Mouse (Mus musculus) kidney, postnatal 0 days (tissue): Measurements from ENCODE around the gene Rpap1. TPM values are rescaled to one million over a fixed set of nuclear protein-coding genes. Genes with fewer than 3 reads are reported as not detected.
A peak's percentile ranks its signal among the peaks of the same experiment; 100 is the strongest.

Experiments used
- ATAC-seq: fragments of 200-750 bp; cut with Nextera tagmentation; replicated peaks from 2 replicates; pipeline ENCODE4 v1.8.0; 2017; ENCODE audit warnings: low read depth, moderate number of reproducible peaks, moderate TSS enrichment, moderate library complexity; ENCODE audit not compliant: low FRiP score
- DNase-seq: peaks from one replicate; pipeline ENCODE4 v3.0.0-alpha.2; 2016; ENCODE audit warnings: low spot score
- H3K27ac ChIP-seq: fragments of 300-500 bp; sonication (generic); 2 replicates; pipeline ENCODE4 v1.5.1; 2014; ENCODE audit warnings: mild to moderate bottlenecking
- H3K27me3 ChIP-seq: fragments of 300-500 bp; sonication (generic); 2 replicates; pipeline ENCODE4 v1.6.1; 2014; ENCODE audit warnings: low read length, mixed read lengths; ENCODE audit not compliant: insufficient read depth
- H3K36me3 ChIP-seq: fragments of 300-500 bp; sonication (generic); 2 replicates; pipeline ENCODE4 v1.6.1; 2014; ENCODE audit warnings: low read length, mixed read lengths; ENCODE audit not compliant: insufficient read depth
- H3K4me1 ChIP-seq: fragments of 300-500 bp; sonication (generic); replicated peaks from 2 replicates; pipeline ENCODE4 v1.6.1; 2014; ENCODE audit warnings: antibody characterized with exemption, low read length, mixed read lengths; ENCODE audit not compliant: insufficient read depth
- H3K4me2 ChIP-seq: fragments of 300-500 bp; sonication (generic); 2 replicates; pipeline ENCODE4 v1.6.1; 2014; ENCODE audit warnings: mild to moderate bottlenecking, low read length, moderate library complexity, mixed read lengths
- H3K4me3 ChIP-seq: fragments of 300-500 bp; sonication (generic); replicated peaks from 2 replicates; pipeline ENCODE4 v1.5.1; 2014; ENCODE audit warnings: low read depth, low read length
- H3K9ac ChIP-seq: fragments of 300-500 bp; sonication (generic); 2 replicates; pipeline ENCODE4 v1.6.1; 2014; ENCODE audit warnings: low read depth, low read length
- H3K9me3 ChIP-seq: fragments of 300-500 bp; sonication (generic); replicated peaks from 2 replicates; pipeline ENCODE4 v1.6.1; 2016; ENCODE audit warnings: low read length, inconsistent platforms, mixed read lengths
- CTCF ChIP-seq: IDR thresholded peaks from 2 replicates; pipeline ENCODE4 v1.5.1; 2016; ENCODE audit warnings: antibody characterized with exemption, low read depth, mild to moderate bottlenecking, moderate library complexity
- WGBS: fragments of 180-500 bp; shearing (Covaris S2); extraction: QIAGEN DNeasy Blood & Tissue Kit; methylation state at CpG from one replicate; pipeline ENCODE4 v1.1.7; 2014; 5-methylcytosine and 5-hydroxymethylcytosine counted together
- polyA plus RNA-seq: library from polyadenylated mRNA; unstranded; fragments of >200 nt; fragmentation: Nextera tagmentation; extraction: Ambion mirVana; gene quantifications from 2 replicates; pipeline ENCODE4 v1.2.1, GENCODE M21; 2015

The Rpap1 gene
- polyA plus RNA-seq, 1 experiment from 2014 or later: 15.7 TPM

- H3K9me3 ChIP-seq: no peaks in the 10 kb centered on the region
- no peak overlapping the region for H3K9ac ChIP-seq
- no peak overlapping the region for H3K4me2 ChIP-seq
- 67% methylated on average over 8 of the region's 8 CpGs for WGBS
- DNase-seq: no peak
- no peaks in the 10 kb centered on the region for H3K27me3 ChIP-seq
- ATAC-seq: no peak
- H3K27ac ChIP-seq: no peak overlapping the region
- H3K4me1 ChIP-seq: no peaks in the 10 kb centered on the region
- no peak overlapping the region for H3K4me3 ChIP-seq
- H3K36me3 ChIP-seq: 0 out of 2 replicates have a peak, but pooled peaks cover 4% of the 10 kb centered on the region
- TF ChIP-seq CTCF: no peak
Observed at GRCm38 (mm10) chr2:119805536-119805935, 18.2 kb upstream of the Rpap1 start.

GRCm38 (mm10) chr2:119804776-119805175 is 17.4 kb upstream of the Rpap1 start:
- no peak for TF ChIP-seq CTCF
- no peak overlapping the region for H3K9ac ChIP-seq
- 51% methylated on average over 9 of the region's 9 CpGs for WGBS
- no peak overlapping the region for H3K27ac ChIP-seq
- H3K9me3 ChIP-seq: no peaks in the 10 kb centered on the region
- H3K36me3 ChIP-seq: 0 out of 2 replicates have a peak, but pooled peaks cover 4% of the 10 kb centered on the region
- no peak overlapping the region for H3K4me3 ChIP-seq
- no peaks in the 10 kb centered on the region for H3K4me1 ChIP-seq
- DNase-seq (no peak), ATAC-seq (no peak)
- H3K4me2 ChIP-seq: no peak overlapping the region
- H3K27me3 ChIP-seq: no peaks in the 10 kb centered on the region

- no peaks in the 10 kb centered on the region for H3K4me1 ChIP-seq
- 0 out of 2 replicates have a peak, but pooled peaks cover 4% of the 10 kb centered on the region for H3K36me3 ChIP-seq
- no peak overlapping the region for H3K9ac ChIP-seq
- WGBS: 52% methylated on average over 5 of the region's 5 CpGs
- H3K4me2 ChIP-seq: no peak overlapping the region; the same call in 1 of the 2 replicates
- no peak overlapping the region for H3K27ac ChIP-seq
- no peak overlapping the region for H3K4me3 ChIP-seq
- no peak for ATAC-seq
- H3K27me3 ChIP-seq: no peaks in the 10 kb centered on the region
- TF ChIP-seq CTCF: no peak
- peak; percentile 16 for DNase-seq
- H3K9me3 ChIP-seq: no peaks in the 10 kb centered on the region
Observed at GRCm38 (mm10) chr2:119804275-119804628, 16.9 kb upstream of the Rpap1 start.

- ATAC-seq: no peak
- H3K4me2 ChIP-seq: no peak overlapping the region; the same call in 1 of the 2 replicates
- no peak overlapping the region for H3K27ac ChIP-seq
Observed at GRCm38 (mm10) chr2:119803618-119804274, 16.4 kb upstream of the Rpap1 start.

DNA sequence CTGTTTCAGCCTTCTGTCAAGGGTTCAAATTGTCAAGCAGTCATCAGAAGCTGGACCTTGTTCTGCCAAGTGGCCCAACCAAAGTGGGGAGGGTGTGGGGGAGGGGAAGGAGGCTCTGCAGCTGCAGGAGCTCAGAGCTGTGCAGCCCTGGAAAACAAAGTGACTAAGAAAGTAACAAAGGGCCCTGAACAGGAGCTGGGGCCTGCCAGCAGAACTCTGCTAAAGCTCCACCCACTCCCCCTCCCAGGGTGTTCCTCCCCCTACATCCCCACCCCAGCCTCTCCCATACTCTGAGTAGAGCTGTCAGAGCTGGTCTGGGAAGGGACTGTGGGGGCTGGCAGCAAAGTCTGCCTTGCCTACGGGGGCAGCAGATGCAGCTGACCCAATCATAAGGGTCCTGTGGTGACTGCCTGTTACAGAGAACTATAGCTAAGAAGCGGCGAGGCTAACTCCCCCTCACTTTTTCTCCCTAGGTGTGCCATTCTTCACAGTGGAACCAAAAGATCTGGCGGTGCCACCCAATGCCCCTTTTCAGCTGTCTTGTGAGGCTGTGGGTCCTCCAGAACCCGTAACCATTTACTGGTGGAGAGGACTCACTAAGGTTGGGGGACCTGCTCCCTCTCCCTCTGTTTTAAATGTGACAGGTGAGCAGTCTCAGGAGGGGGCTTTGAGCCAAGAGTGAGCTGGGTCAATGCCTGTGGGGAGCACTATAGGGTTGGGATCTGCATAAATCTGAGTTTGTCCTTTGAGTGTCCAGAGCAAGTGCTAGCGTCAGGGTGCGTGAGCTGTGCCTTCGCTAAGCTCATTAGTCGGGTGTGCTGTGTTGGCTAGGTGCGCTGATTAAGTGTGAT is 15.7 kb upstream of the Rpap1 start:
- no peak overlapping the region for H3K27ac ChIP-seq
- TF ChIP-seq CTCF: no peak
- H3K4me3 ChIP-seq: no peak overlapping the region
- DNase-seq (peak; percentile 59), ATAC-seq (peak; percentile 33; the same call in 1 of the 2 replicates)
- 0 out of 2 replicates have a peak, but pooled peaks cover 5% of the 10 kb centered on the region for H3K4me1 ChIP-seq
- 0 out of 2 replicates have a peak, but pooled peaks cover 4% of the 10 kb centered on the region for H3K36me3 ChIP-seq
- 56% methylated on average over 10 of the region's 10 CpGs for WGBS
- H3K4me2 ChIP-seq: no peak overlapping the region
- H3K27me3 ChIP-seq: no peaks in the 10 kb centered on the region
- 0 out of 2 replicates have a peak overlapping the region, but pooled peaks have one; percentile 5 for H3K9ac ChIP-seq
- no peaks in the 10 kb centered on the region for H3K9me3 ChIP-seq

More at GRCm38 (mm10) chr2:119803618-119804274, 16.4 kb upstream of the Rpap1 start:
- DNase-seq: peak; percentile 24
- 0 out of 2 replicates have a peak, but pooled peaks cover 4% of the 10 kb centered on the region for H3K4me1 ChIP-seq
- 33% methylated on average over 6 of the region's 6 CpGs for WGBS
- H3K36me3 ChIP-seq: 0 out of 2 replicates have a peak, but pooled peaks cover 4% of the 10 kb centered on the region
- no peaks in the 10 kb centered on the region for H3K27me3 ChIP-seq
- no peak for TF ChIP-seq CTCF
- no peak overlapping the region for H3K4me3 ChIP-seq
- no peaks in the 10 kb centered on the region for H3K9me3 ChIP-seq
- H3K9ac ChIP-seq: no peak overlapping the region
